Mouse (Mus musculus) gastrocnemius, adult 2 months (tissue): ENCODE results near the gene Jagn1. TPM values are rescaled to one million over a fixed set of nuclear protein-coding genes. Genes with fewer than 3 reads are reported as not detected.

Experiments
- DNase-seq: peaks from one replicate; pipeline ENCODE4 v3.0.0; 2022
- H3K27ac ChIP-seq: fragments of 200-600 bp; 2 replicates; pipeline ENCODE4 v1.8.1; 2022; ENCODE audit warnings: mild to moderate bottlenecking
- H3K4me3 ChIP-seq: fragments of 200-600 bp; 2 replicates; pipeline ENCODE4 v1.8.1; 2022; ENCODE audit warnings: mild to moderate bottlenecking, moderate library complexity
- CTCF ChIP-seq: fragments of 200-600 bp; IDR thresholded peaks from 2 replicates; pipeline ENCODE4 v1.8.1; 2022; ENCODE audit warnings: antibody characterized with exemption, mild to moderate bottlenecking, moderate library complexity
- intact Hi-C: fragments of 180-260 bp; cut with DNase I; formaldehyde crosslinking; loops from one replicate; pipeline ENCODE4 v1.15.1; 2025
- total RNA-seq, 2 experiments: library from RNA; stranded (reverse); gene quantifications; 2 replicates each; pipeline ENCODE4 v1.2.3; 2021

Gene Jagn1
- total RNA-seq, 2 experiments from 2014 or later, result 28.2 to 29.7 TPM

DNA sequence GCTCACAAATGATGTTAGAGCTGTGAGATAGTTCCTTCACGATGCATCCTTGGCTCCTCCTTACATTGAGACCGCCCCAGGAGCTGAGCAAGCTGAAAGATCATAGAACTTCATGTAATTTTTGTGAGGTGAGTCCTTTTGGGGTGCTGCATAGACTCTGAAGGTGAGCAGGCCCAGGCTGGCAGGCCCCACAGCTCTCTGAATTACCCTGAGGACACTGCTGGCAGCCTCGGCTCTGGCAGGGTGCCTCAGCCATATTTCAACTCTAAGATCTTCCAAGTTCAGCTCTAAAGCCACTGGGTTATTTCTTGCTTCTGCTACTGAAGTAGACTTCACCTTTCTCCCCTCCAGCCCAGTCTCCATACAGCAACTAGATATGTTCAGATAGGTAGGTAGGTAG, 1.7 kb upstream of the Jagn1 start:
- no peak overlapping the region for H3K27ac ChIP-seq
- DNase-seq, result no peak
- intact Hi-C loops, result loop anchor here (1.0 to 5.0 kb wide), 3 partner anchors 29 to 242 kb away; partner anchors contain the start of gene Creld1
- H3K4me3 ChIP-seq, result no peak overlapping the region
- TF ChIP-seq CTCF, result no peak

GRCm38 (mm10) chr6:113441147-113441680, 1.2 kb upstream of the Jagn1 start:
- H3K27ac ChIP-seq, result no peak overlapping the region
- H3K4me3 ChIP-seq, result no peak overlapping the region
- TF ChIP-seq CTCF, result peak; percentile 84
- peak; percentile 79 for DNase-seq
- intact Hi-C loops, result loop anchor here (1.0 to 5.0 kb wide), 3 partner anchors 28 to 241 kb away; partner anchors contain the start of gene Creld1

DNA sequence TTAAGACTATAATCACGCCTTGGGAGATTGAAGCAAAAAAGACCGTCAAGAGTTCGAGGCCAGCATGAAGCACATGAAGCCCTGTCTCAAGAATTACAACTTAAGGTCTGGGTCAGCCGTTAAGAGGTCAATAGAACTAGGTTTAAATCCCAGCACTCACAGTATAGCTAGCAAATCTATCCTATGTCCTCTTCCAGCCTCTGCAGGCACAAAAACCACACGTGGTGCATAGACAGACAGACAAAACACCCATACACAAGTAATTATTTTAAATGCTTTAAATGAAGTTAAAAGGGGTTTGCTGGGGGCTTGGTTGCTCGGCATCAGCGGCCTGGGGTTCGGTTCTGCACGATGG, 305 bp upstream of the Jagn1 start:
- H3K27ac ChIP-seq, result peak overlapping the region; percentile 91

DNA sequence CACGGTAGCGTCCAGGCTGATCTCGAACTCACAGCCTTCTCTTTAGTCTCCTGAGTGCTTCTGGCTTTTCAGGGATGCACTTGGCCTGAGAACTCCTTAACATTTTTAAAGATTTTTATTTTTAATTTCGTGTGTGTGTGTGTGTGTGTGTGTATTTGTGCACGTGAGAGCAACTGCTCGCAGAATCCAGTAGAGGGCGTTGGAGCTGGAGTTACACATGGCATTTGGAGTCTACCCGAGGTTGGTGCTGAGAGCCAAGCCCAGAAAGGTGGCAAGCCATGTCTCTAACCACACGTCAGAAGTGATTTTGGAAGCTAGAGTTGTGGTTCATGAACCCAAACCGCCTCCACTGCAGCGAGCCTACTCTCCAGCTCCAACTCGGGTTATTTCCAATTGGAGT, 722 bp downstream of the Jagn1 start:
- Histone ChIP-seq H3K27ac (peak overlapping the region; percentile 91), H3K4me3 (peak overlapping the region; percentile 88)
- DNase-seq, result no peak
- intact Hi-C loops, result loop anchor here (2.0 to 5.0 kb wide), 3 partner anchors 22 to 239 kb away; partner anchors contain the start of gene Creld1
- peak; percentile 25; the same call in 1 of the 2 replicates for TF ChIP-seq CTCF

More for the DNA sequence above, 305 bp upstream of the Jagn1 start:
- peak overlapping the region; percentile 88 for H3K4me3 ChIP-seq
- TF ChIP-seq CTCF, result no peak
- no peak for DNase-seq
- intact Hi-C loops, result loop anchor here (2.0 to 5.0 kb wide), 3 partner anchors 21 to 240 kb away; partner anchors contain the start of gene Creld1

- Histone ChIP-seq H3K4me3 (no peak overlapping the region), H3K27ac (no peak overlapping the region)
- no peak for TF ChIP-seq CTCF
- no peak for DNase-seq
- intact Hi-C loops, result loop anchor here (5.0 kb wide), 2 partner anchors 38 to 238 kb away; partner anchors contain the start of gene Creld1
Observed at GRCm38 (mm10) chr6:113444207-113444965, 2.0 kb downstream of the Jagn1 start.

DNA sequence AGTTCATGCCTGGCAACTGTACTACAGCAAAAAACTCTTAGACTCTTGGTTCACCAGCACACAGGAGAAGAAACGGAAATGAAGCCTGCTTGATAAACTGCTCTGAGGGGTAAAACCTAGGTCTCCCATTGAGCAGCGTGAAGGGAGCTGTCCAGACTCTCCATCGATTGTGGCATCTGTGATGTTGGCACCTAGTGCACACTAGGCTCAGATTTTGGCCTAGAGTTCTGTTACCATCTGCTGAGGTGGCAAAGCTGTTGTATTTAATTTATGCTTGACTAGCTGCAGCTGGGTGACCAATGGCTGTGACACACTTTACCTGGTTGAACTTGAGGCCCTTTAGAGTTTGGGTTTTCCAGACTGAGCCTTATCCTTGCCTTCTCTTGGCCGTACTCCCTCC, 5.3 kb downstream of the Jagn1 start:
- TF ChIP-seq CTCF, result no peak
- no peak overlapping the region for H3K27ac ChIP-seq
- no peak overlapping the region for H3K4me3 ChIP-seq
- intact Hi-C loops, result no loop called here
- no peak for DNase-seq

GRCm38 (mm10) chr6:113451839-113452238, 9.5 kb downstream of the Jagn1 start:
- Histone ChIP-seq H3K4me3 (no peak overlapping the region), H3K27ac (no peak overlapping the region)
- no peak for TF ChIP-seq CTCF
- no peak for DNase-seq
- intact Hi-C loops, result no loop called here

DNA sequence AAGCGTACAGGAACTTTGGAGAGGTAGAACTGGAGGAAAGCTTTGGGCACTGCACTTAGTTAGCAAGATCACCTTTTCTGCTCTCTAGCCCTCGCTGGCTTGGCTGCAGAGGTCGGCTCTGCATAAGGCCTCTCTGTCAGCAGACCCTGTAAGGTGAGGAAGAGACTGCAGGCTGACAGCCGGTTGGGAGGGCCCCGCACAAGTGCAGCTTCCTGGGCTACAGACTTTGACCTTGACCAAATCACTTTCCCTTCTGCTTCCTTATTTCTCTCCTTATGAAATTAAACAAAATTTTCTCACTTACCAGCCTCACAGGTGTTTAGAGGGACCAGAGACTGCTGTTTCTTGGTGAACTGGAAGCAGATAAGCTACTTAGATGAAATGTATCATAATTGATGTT, 12.6 kb downstream of the Jagn1 start:
- no peak for TF ChIP-seq CTCF
- intact Hi-C loops, result no loop called here
- H3K4me3 ChIP-seq, result no peak overlapping the region
- no peak overlapping the region for H3K27ac ChIP-seq
- DNase-seq, result no peak

GRCm38 (mm10) chr6:113457952-113458534, 15.7 kb downstream of the Jagn1 start, which contains the start of gene Il17re:
Gene Il17re (plus strand): TSS chr6:113458484.
- Histone ChIP-seq H3K4me3 (no peak within 1 kb of the TSS), H3K27ac (no peak within 1 kb of the TSS)
- intact Hi-C loops, result no loop called here
- DNase-seq, result no peak
- TF ChIP-seq CTCF, result no peak

DNA sequence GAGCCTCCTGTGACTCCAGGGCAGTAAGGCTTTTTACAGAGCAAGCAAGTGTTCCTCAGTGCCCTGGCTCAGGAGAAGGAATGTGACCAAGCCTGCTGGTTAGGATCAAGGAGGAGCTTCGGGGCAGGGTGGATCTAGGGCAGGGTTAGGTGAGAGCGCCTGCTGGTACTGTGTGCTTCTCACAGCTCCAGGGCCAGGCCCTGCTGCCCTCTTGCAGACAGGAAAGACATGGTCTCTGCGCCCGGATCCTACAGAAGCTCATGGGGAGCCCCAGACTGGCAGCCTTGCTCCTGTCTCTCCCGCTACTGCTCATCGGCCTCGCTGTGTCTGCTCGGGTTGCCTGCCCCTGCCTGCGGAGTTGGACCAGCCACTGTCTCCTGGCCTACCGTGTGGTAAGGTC, 16.3 kb downstream of the Jagn1 start:
- no peak overlapping the region for H3K4me3 ChIP-seq
- no peak for DNase-seq
- TF ChIP-seq CTCF, result no peak
- H3K27ac ChIP-seq, result no peak overlapping the region
- intact Hi-C loops, result no loop called here

DNA sequence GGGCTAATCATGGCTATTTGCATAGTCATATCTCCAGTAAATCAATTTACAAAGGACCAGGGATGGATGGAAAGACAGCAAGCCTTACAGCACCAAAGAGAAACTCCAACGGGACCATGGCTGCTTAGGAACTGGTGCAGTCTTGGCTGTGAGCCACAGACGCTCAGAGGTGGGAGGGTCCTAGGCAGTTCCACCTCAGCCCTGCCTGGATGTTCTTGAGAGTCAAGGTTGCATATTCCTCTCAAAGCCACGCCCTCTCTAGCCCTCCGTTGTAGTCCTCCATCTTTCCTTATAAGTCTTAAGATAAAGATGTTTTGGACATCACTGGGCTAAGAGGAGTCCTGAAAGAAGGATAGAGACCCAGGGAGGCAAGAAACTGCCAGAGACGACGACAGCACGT, 21.7 kb downstream of the Jagn1 start:
- intact Hi-C loops, result no loop called here
- DNase-seq, result no peak
- TF ChIP-seq CTCF, result no peak
- H3K4me3 ChIP-seq, result no peak overlapping the region
- H3K27ac ChIP-seq, result no peak overlapping the region

DNA sequence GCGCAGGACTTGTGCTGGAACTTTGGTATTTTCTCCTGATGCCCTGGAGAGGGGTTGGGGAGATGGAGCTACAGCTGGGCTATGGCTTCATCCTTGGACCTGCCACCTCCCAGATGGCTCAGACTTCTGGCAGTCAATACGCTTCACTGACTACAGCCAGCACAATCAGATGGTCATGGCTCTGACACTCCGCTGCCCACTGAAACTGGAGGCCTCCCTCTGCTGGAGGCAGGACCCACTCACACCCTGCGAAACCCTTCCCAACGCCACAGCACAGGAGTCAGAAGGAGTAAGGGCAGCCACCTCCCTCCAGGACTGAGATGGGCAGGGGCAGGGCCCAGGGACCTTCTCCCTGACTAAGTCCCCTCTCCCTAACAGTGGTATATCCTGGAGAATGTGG, 23.2 kb downstream of the Jagn1 start:
- no peak for TF ChIP-seq CTCF
- DNase-seq, result no peak
- intact Hi-C loops, result no loop called here
- Histone ChIP-seq H3K27ac (no peak overlapping the region), H3K4me3 (no peak overlapping the region)

- Histone ChIP-seq H3K27ac (no peak overlapping the region), H3K4me3 (no peak overlapping the region)
- no peak for DNase-seq
- TF ChIP-seq CTCF, result no peak
- intact Hi-C loops, result no loop called here
Observed at GRCm38 (mm10) chr6:113468512-113468911, 26.1 kb downstream of the Jagn1 start.
